Mouse (Mus musculus): ENCODE measurements around the gene Cacna1c.

The Cacna1c gene

GRCm38 (mm10) chr6:119052366-119052765 lies 143.9 kb downstream of the Cacna1c start:
- WGBS, result 82% methylated on average over 15 of the region's 15 CpGs

- WGBS, result 65% methylated on average over 2 of the region's 2 CpGs
These were observed 144.5 kb downstream of the Cacna1c start for GRCm38 (mm10) chr6:119051721-119052120.

GRCm38 (mm10) chr6:119047340-119047739 lies 148.9 kb downstream of the Cacna1c start:
- WGBS, result 65% methylated on average over 8 of the region's 8 CpGs

GRCm38 (mm10) chr6:119045498-119045897 lies 150.7 kb downstream of the Cacna1c start:
- 44% methylated on average over 7 of the region's 7 CpGs for WGBS

- WGBS, result 74% methylated on average over 7 of the region's 7 CpGs
These were observed 152.1 kb downstream of the Cacna1c start for GRCm38 (mm10) chr6:119044148-119044547.

GRCm38 (mm10) chr6:119042803-119043202 lies 153.4 kb downstream of the Cacna1c start:
- WGBS, result 82% methylated on average over 3 of the region's 3 CpGs

- WGBS, result 64% methylated on average over 7 of the region's 7 CpGs
These were observed 155.3 kb downstream of the Cacna1c start for GRCm38 (mm10) chr6:119040961-119041360.

- WGBS, result 86% methylated on average over 7 of the region's 7 CpGs
These were observed 156.4 kb downstream of the Cacna1c start for GRCm38 (mm10) chr6:119039815-119040214.

- 69% methylated on average over 5 of the region's 5 CpGs for WGBS
These were observed 156.9 kb downstream of the Cacna1c start for GRCm38 (mm10) chr6:119039293-119039692.

GRCm38 (mm10) chr6:119037815-119038214 lies 158.4 kb downstream of the Cacna1c start:
- 38% methylated on average over 6 of the region's 6 CpGs for WGBS

- 84% methylated on average over 2 of the region's 2 CpGs for WGBS
These were observed 159.2 kb downstream of the Cacna1c start for GRCm38 (mm10) chr6:119037047-119037446.

- WGBS, result 31% methylated on average over 6 of the region's 6 CpGs
These were observed 160.9 kb downstream of the Cacna1c start for GRCm38 (mm10) chr6:119035361-119035760.

GRCm38 (mm10) chr6:119034947-119035346 lies 161.3 kb downstream of the Cacna1c start:
- 64% methylated on average over 2 of the region's 2 CpGs for WGBS

GRCm38 (mm10) chr6:119027880-119028279 lies 168.3 kb downstream of the Cacna1c start:
- 83% methylated on average over 6 of the region's 6 CpGs for WGBS

GRCm38 (mm10) chr6:119022850-119023249 lies 173.4 kb downstream of the Cacna1c start:
- WGBS, result 69% methylated on average over 2 of the region's 2 CpGs

- WGBS, result 80% methylated on average over 8 of the region's 8 CpGs
These were observed 175.0 kb downstream of the Cacna1c start for GRCm38 (mm10) chr6:119021226-119021625.

GRCm38 (mm10) chr6:119018956-119019355 lies 177.3 kb downstream of the Cacna1c start:
- 68% methylated on average over 6 of the region's 6 CpGs for WGBS

- WGBS, result 96% methylated on average over 2 of the region's 2 CpGs
These were observed 178.0 kb downstream of the Cacna1c start for GRCm38 (mm10) chr6:119018256-119018655.

- WGBS, result 93% methylated on average over 10 of the region's 10 CpGs
These were observed 178.7 kb downstream of the Cacna1c start for GRCm38 (mm10) chr6:119017498-119017897.

GRCm38 (mm10) chr6:119015346-119015745 lies 180.9 kb downstream of the Cacna1c start:
- WGBS, result 68% methylated on average over 2 of the region's 2 CpGs

GRCm38 (mm10) chr6:119013168-119014098 lies 182.8 kb downstream of the Cacna1c start:
- 95% methylated on average over 13 of the region's 13 CpGs for WGBS

GRCm38 (mm10) chr6:119010875-119011274 lies 185.3 kb downstream of the Cacna1c start:
- WGBS, result 83% methylated on average over 3 of the region's 3 CpGs

- 84% methylated on average over 7 of the region's 7 CpGs for WGBS
These were observed 186.7 kb downstream of the Cacna1c start for GRCm38 (mm10) chr6:119009526-119009925.

Data from cerebral cortex, adult 2 months (tissue).